8 mouse cellular contexts compared by ENCODE assay signal in genomic region chr16:17761074-17761473, GRCm38 (mm10). TPM values are rescaled to one million over a fixed set of nuclear protein-coding genes. Genes with fewer than 3 reads are reported as not detected.
A peak's percentile ranks its signal among the peaks of the same experiment; 100 is the strongest.
DNase-seq lines count a peak whose midpoint lies in the region; ATAC-seq and TF ChIP-seq lines count a peak whose summit lies in the region.

No protein-coding gene starts in this region.

- peaks cover 27% of the 10 kb centered on the region for H3K4me1 ChIP-seq in hindbrain, embryonic 10.5 days (replicated peaks)
- H3K4me1 ChIP-seq in hindbrain, embryonic 16.5 days (ENCODE audit: control insufficient read depth, insufficient read depth, low read depth, low read length): peaks cover 23% of the 10 kb centered on the region
- H3K4me1 ChIP-seq in hindbrain, embryonic 13.5 days (replicated peaks): peaks cover 50% of the 10 kb centered on the region
- H3K4me1 ChIP-seq in midbrain, embryonic 15.5 days: peaks cover 37% of the 10 kb centered on the region

- WGBS in hindbrain, embryonic 10.5 days: 56% methylated on average over 1 of the region's 1 CpGs
- 43% methylated on average over 1 of the region's 1 CpGs for WGBS in hindbrain, embryonic 16.5 days
- 40% methylated on average over 1 of the region's 1 CpGs for WGBS in hindbrain, embryonic 13.5 days
- whole genome bisulfite sequencing in midbrain, embryonic 15.5 days: 81% methylated on average over 1 of the region's 1 CpGs

- no peak for TF ChIP-seq CTCF in left cerebral cortex, adult 2 months (IDR thresholded peaks at IDR 0.05)

- H3K4me3 ChIP-seq in hindbrain, embryonic 10.5 days: peak overlapping the region; percentile 65; the same call in 1 of the 2 replicates
- no peak overlapping the region for H3K4me3 ChIP-seq in hindbrain, embryonic 16.5 days (ENCODE audit: low read length)
- peak overlapping the region; percentile 67; the same call in 1 of the 2 replicates for H3K4me3 ChIP-seq in hindbrain, embryonic 13.5 days
- peak overlapping the region; percentile 79; the same call in 1 of the 2 replicates for H3K4me3 ChIP-seq in midbrain, embryonic 15.5 days
- H3K4me3 ChIP-seq in left cerebral cortex, adult 2 months: no peak overlapping the region

- H3K9me3 ChIP-seq in hindbrain, embryonic 10.5 days: peaks cover 2% of the 10 kb centered on the region; the same call in 1 of the 2 replicates
- no peaks in the 10 kb centered on the region for H3K9me3 ChIP-seq in hindbrain, embryonic 16.5 days (ENCODE audit: control insufficient read depth, low read length)
- no peaks in the 10 kb centered on the region for H3K9me3 ChIP-seq in hindbrain, embryonic 13.5 days
- no peaks in the 10 kb centered on the region for H3K9me3 ChIP-seq in midbrain, embryonic 15.5 days

- no peak for DNase-seq in hindbrain, embryonic 10.5 days (ENCODE audit: low spot score)
- peak; percentile 66 for DNase-seq in c-Kit-positive CD71-positive TER-119-negative erythroid progenitor cells, embryonic 14.5 days (ENCODE audit: low read depth)
- no peak for DNase-seq in T-cell, adult 2 months (ENCODE audit: low spot score)
- DNase-seq in cerebellum, postnatal 25 days: no peak
- DNase-seq in left cerebral cortex, adult 2 months (ENCODE audit: extremely low spot score in 1 of 2, low spot score in 2 of 2): no peak

- no peak overlapping the region for H3K9ac ChIP-seq in hindbrain, embryonic 16.5 days (ENCODE audit: low read depth, low read length)
- 0 out of 2 replicates have a peak overlapping the region, but pooled peaks have one; percentile 19 for H3K9ac ChIP-seq in hindbrain, embryonic 13.5 days
- H3K9ac ChIP-seq in midbrain, embryonic 15.5 days: no peak overlapping the region

- peaks cover 36% of the 10 kb centered on the region for H3K36me3 ChIP-seq in hindbrain, embryonic 10.5 days
- no peaks in the 10 kb centered on the region for H3K36me3 ChIP-seq in hindbrain, embryonic 16.5 days (ENCODE audit: control insufficient read depth, insufficient read depth, low read length)
- peaks cover 22% of the 10 kb centered on the region for H3K36me3 ChIP-seq in hindbrain, embryonic 13.5 days
- H3K36me3 ChIP-seq in midbrain, embryonic 15.5 days (replicated peaks): no peaks in the 10 kb centered on the region; the same call in 1 of the 2 replicates

- intact Hi-C loops in left cerebral cortex, adult 2 months (cut with DNase I): loop anchor here (5.0 kb wide), 1 partner anchor 46 kb away; no protein-coding TSS in a partner anchor

- H3K27ac ChIP-seq in hindbrain, embryonic 10.5 days: no peak overlapping the region
- no peak overlapping the region for H3K27ac ChIP-seq in hindbrain, embryonic 16.5 days (ENCODE audit: low read depth, low read length)
- no peak overlapping the region for H3K27ac ChIP-seq in hindbrain, embryonic 13.5 days
- H3K27ac ChIP-seq in midbrain, embryonic 15.5 days: no peak overlapping the region
- no peak overlapping the region for H3K27ac ChIP-seq in left cerebral cortex, adult 2 months

- H3K4me2 ChIP-seq in hindbrain, embryonic 16.5 days (ENCODE audit: low read length): no peak overlapping the region; the same call in 1 of the 2 replicates
- H3K4me2 ChIP-seq in hindbrain, embryonic 13.5 days: peak overlapping the region; percentile 84
- H3K4me2 ChIP-seq in midbrain, embryonic 15.5 days: peak overlapping the region; percentile 64; the same call in 1 of the 2 replicates

- peaks cover 27% of the 10 kb centered on the region for H3K27me3 ChIP-seq in hindbrain, embryonic 10.5 days (ENCODE audit: insufficient read depth, poor library complexity, severe bottlenecking)
- H3K27me3 ChIP-seq in hindbrain, embryonic 16.5 days (replicated peaks; ENCODE audit: control insufficient read depth, insufficient read depth, low read length): no peaks in the 10 kb centered on the region
- peaks cover 14% of the 10 kb centered on the region for H3K27me3 ChIP-seq in hindbrain, embryonic 13.5 days
- no peaks in the 10 kb centered on the region for H3K27me3 ChIP-seq in midbrain, embryonic 15.5 days (replicated peaks)

- no peak for ATAC-seq in hindbrain, embryonic 16.5 days
- no peak for ATAC-seq in hindbrain, embryonic 13.5 days (ENCODE audit: low FRiP score)
- no peak for ATAC-seq in midbrain, embryonic 15.5 days (replicated peaks)

RNA-seq across cellular contexts. Expression of gene Klhl22, which starts 1.7 kb away (rescaled TPM):
- 57.5 TPM in 2 replicates for polyA plus RNA-seq in hindbrain, embryonic 10.5 days (2016; fragmentation: Nextera tagmentation; extraction: Ambion mirVana)
- 90.2 and 98.7 TPM in 2 replicates for polyA plus RNA-seq in hindbrain, embryonic 16.5 days (2015; fragmentation: Nextera tagmentation; extraction: Ambion mirVana)
- 70.9 and 77.6 TPM in 2 replicates for polyA plus RNA-seq in hindbrain, embryonic 13.5 days (2015; fragmentation: Nextera tagmentation; extraction: Ambion mirVana)
- polyA plus RNA-seq in midbrain, embryonic 15.5 days (2015; fragmentation: Nextera tagmentation; extraction: Ambion mirVana): 93.2 and 93.4 TPM in 2 replicates
- 10 to 100 TPM; 84.9 to 86.0 TPM for total RNA-seq in left cerebral cortex, adult 2 months (2021)

RNA-seq across cellular contexts. Expression of gene Med15, which starts 28.4 kb away (rescaled TPM):
- polyA plus RNA-seq in hindbrain, embryonic 10.5 days (2016; fragmentation: Nextera tagmentation; extraction: Ambion mirVana): 46.8 and 54.2 TPM in 2 replicates
- polyA plus RNA-seq in hindbrain, embryonic 16.5 days (2015; fragmentation: Nextera tagmentation; extraction: Ambion mirVana): 43.2 and 52.6 TPM in 2 replicates
- 44.3 and 48.7 TPM in 2 replicates for polyA plus RNA-seq in hindbrain, embryonic 13.5 days (2015; fragmentation: Nextera tagmentation; extraction: Ambion mirVana)
- 53.2 and 59.4 TPM in 2 replicates for polyA plus RNA-seq in midbrain, embryonic 15.5 days (2015; fragmentation: Nextera tagmentation; extraction: Ambion mirVana)
- 10 to 100 TPM; 76.9 to 83.4 TPM for total RNA-seq in left cerebral cortex, adult 2 months (2021)

RNA-seq across cellular contexts. Expression of gene Scarf2, which starts 36.0 kb away (rescaled TPM):
- 5.4 and 9.6 TPM in 2 replicates for polyA plus RNA-seq in hindbrain, embryonic 10.5 days (2016; fragmentation: Nextera tagmentation; extraction: Ambion mirVana)
- 1.4 TPM in 2 replicates for polyA plus RNA-seq in hindbrain, embryonic 16.5 days (2015; fragmentation: Nextera tagmentation; extraction: Ambion mirVana)
- polyA plus RNA-seq in hindbrain, embryonic 13.5 days (2015; fragmentation: Nextera tagmentation; extraction: Ambion mirVana): 1.6 and 2.0 TPM in 2 replicates
- 1.7 and 2.6 TPM in 2 replicates for polyA plus RNA-seq in midbrain, embryonic 15.5 days (2015; fragmentation: Nextera tagmentation; extraction: Ambion mirVana)
- 1 to 10 TPM; 2.8 to 5.9 TPM for total RNA-seq in left cerebral cortex, adult 2 months (2021)

Comparison
In these comparisons a context has a peak if more than half of its experiments do, and no peak if none do; other contexts are left out.
1. H3K4me3 ChIP-seq: peak in hindbrain, embryonic 10.5 days (single experiment), hindbrain, embryonic 13.5 days (single experiment) and midbrain, embryonic 15.5 days (single experiment); none in hindbrain, embryonic 16.5 days (single experiment) and left cerebral cortex, adult 2 months (single experiment).